Mouse (Mus musculus) stomach, postnatal 0 days (tissue): ENCODE measurements around the gene Sapcd1.
A peak's percentile ranks its signal among the peaks of the same experiment; 100 is the strongest.

Experiments
- CTCF ChIP-seq: IDR thresholded peaks from 2 replicates; pipeline ENCODE4 v1.5.1; 2016; ENCODE audit warnings: antibody characterized with exemption, low read depth, mild to moderate bottlenecking, moderate library complexity
- EP300 ChIP-seq: optimal IDR thresholded peaks from 2 replicates; pipeline ENCODE3; 2016; ENCODE audit warnings: antibody characterized with exemption

- TF ChIP-seq CTCF (peak; percentile 31; the same call in 1 of the 2 replicates), EP300 (no peak)
These were observed 5.9 kb downstream of the Sapcd1 start for GRCm38 (mm10) chr17:35021842-35022477.
